Mouse (Mus musculus): ENCODE data around the gene Ugt3a2. TPM values are rescaled to one million over a fixed set of nuclear protein-coding genes. Genes with fewer than 3 reads are reported as not detected.

Ugt3a2 gene
- total RNA-seq (2021), result not detected
- long read RNA-seq, experiment 1, result 0 reads
- long read RNA-seq, experiment 2, result 0 reads

DNA sequence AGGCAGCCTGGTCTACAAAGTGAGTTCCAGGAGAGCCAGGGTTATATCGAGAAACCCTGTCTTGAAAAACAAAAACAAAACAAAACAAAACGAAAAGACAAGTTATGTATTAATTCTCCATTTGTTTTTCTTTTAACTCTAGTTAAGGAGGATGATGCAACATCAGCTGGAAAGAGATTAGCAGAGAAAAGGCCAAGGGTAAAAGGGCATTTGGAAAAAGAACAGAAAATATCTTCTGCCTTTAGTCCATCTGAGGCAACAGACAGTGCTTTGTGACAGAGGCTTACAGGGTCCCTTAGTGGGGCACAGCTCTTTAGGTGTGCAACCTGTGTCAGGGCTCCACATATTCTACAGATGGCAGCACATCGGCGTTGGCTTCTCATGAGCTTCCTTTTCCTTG, at the start of gene Ugt3a2:
Gene Ugt3a2, plus strand, starts transcription at position 210 of the 400 bp plus-strand sequence.
- intact Hi-C loops (cut with DNase I), result no loop called here

DNA sequence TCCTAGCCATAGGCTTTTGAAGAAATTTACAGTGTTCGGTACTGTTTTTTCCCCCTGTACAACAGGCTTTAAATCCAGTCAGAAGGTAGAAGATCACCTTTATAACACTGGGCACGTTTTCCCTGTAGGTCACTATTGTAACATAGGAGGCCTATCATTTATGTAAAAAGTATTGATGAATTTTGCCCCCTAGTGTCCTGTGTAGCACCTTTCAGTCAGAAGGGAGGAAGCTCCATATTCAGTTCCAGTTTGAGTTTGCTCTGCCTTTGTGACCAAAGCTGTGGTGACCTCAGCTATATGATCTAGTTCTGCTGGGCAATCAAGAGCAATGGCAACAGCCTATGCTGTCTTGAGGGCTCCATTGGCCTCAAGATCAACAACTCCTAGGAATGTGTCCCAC, 45.7 kb upstream of the Ugt3a2 start:
- DNase-seq (ENCODE audit: low spot score in 2 of 2), result no peak
- intact Hi-C loops (cut with DNase I), result no loop called here

More for the DNA sequence above, at the start of gene Ugt3a2:
- no peak for DNase-seq (ENCODE audit: low spot score in 2 of 2)

DNA sequence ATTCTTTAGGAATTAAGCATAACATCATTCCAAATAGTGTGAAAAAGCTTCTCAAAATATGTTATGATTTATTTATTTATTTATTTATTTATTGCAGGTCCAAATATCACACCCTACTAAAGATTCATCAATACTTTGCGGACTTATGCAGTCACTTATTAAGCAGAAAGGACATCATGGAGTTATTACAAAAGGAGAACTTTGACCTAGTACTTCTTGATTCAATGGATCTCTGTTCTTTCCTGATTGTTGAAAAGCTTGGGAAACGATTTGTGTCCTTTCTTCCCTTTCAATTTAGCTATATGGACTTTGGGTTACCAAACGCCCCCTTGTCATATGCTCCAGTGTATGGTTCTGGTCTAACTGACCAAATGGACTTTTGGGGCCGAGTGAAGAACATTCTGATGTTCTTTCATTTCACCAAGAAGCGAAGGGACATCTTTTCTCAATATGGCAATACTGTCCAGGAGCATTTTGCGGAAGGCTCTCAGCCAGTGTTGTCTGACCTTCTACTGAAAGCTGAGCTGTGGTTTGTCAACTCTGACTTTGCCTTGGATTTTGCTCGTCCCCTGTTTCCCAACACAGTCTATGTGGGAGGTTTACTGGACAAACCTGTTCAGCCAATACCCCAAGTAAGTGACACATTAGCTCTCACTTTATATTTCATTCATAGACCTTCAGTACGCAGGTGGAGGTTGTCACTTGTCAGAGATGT, 29.2 kb upstream of the Ugt3a2 start:
- DNase-seq (ENCODE audit: low spot score in 2 of 2), result no peak
- intact Hi-C loops (cut with DNase I), result no loop called here

DNA sequence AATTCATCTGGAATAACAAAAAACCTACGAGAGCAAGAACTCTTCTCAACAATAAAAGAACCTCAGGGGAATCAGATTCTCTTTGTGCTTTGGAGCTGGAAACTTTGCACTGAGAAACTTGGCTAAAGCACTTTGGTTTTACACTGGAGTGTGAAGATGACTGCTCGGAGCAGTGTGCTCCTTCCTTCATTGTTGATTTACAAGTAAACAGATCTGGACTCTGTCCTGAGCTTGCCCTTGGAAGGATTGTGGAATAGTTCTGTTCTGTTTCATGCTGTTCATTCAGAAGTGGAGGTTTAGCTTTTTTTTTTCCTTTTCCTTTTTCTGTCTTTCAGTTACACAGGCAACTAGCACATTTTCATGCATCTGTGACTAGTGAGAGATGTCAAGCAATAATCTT, 754 bp upstream of the Ugt3a2 start:
- intact Hi-C loops (cut with DNase I), result no loop called here
- DNase-seq (ENCODE audit: low spot score in 2 of 2), result no peak

DNA sequence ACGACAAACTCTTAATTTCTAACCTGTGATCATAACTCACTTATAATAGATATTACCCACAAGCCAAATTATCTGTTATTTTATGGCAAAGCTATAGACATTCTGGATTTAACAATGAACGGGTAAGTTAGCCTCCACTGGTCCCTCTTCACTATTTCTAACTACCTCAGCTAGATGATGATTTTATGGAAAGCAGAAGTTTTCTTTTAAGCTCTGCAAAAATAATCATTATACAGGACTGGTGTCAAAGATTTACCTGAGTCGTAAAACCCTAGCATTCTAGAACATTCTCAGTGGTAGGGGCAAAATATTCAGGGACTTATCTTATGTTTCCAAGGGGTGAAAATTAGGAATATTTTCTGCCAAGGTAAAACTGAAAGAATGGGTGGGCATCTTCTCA, 1.3 kb downstream of the Ugt3a2 start:
- DNase-seq (ENCODE audit: low spot score in 2 of 2), result no peak
- intact Hi-C loops (cut with DNase I), result no loop called here

DNA sequence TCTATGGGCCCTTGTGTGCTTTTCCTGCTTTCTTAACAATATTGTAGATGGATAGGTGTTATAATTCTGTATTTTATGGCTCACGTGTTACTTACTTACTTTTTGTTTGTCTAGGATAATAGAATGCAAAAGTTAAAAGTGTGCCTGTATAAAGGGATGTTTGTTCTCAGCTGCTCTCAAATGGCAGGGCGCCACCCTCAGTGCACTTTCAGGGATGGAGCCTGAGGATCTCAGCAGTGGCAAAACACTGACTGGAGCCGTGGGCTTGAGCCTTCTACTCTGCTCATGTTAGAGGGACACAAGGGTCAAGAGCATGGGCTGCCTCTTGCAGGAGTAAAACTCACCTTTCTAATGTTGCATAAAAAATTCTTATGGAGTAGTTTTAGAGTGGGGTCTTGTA, 1.7 kb downstream of the Ugt3a2 start:
- intact Hi-C loops (cut with DNase I), result no loop called here
- no peak for DNase-seq (ENCODE audit: low spot score in 2 of 2)

DNA sequence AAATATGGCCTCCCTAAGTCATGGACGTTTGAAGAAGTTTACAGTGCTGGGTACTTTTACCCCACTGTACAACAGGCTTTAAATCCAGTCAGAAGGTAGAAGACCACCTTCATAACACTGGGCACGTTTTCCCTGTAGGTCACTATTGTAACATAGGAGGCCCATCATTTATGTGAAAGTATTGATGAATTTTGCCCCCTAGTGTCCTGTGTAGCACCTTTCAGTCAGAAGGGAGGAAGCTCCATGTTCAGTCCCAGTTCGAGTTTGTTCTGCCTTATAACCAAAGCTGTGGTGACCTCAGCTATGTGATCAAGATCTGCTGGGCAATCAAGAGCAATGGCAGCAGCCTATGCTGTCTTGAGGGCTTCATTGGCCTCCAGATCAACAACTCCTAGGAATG, 13.4 kb downstream of the Ugt3a2 start:
- intact Hi-C loops (cut with DNase I), result no loop called here
- no peak for DNase-seq (ENCODE audit: low spot score in 2 of 2)

DNA sequence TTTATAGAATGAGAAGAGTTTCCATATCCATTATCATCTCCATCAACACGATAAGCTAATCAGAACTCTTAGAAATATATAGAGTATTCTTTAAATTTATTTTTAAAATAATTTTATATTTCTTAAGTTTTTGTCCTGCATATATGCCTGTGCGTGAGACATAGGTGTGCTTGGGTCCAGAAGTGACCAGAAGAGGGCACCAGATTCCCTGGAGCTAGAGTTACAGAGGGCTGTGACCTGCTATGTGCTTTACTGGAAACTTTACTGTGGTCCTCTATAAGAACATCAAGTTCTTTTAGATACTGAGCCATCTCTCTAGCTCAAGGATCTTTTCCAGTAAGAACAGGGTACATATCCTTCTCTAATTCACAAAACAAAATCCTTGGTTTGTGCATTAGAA, 27.5 kb downstream of the Ugt3a2 start:
- intact Hi-C loops (cut with DNase I), result no loop called here
- no peak for DNase-seq (ENCODE audit: low spot score in 2 of 2)

DNA sequence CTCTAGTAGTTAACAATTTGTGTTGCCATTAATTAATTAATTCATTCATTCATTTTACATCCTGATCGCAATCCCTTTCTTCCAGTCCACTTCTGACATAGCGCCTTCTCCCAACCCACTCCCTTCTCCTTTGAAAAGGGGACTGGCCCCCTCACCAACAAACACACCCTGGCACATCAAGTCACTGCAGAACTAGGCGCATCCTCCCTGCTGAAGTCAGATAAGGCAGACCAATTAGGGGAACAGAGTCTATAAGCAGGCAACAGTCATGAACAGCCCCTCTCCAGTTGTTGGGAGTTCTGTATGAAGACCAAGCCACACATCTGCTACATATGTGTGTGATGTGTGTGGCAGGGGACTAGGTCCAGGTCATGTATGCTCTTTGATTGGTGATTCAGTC, 33.4 kb downstream of the Ugt3a2 start:
- intact Hi-C loops (cut with DNase I), result no loop called here

DNA sequence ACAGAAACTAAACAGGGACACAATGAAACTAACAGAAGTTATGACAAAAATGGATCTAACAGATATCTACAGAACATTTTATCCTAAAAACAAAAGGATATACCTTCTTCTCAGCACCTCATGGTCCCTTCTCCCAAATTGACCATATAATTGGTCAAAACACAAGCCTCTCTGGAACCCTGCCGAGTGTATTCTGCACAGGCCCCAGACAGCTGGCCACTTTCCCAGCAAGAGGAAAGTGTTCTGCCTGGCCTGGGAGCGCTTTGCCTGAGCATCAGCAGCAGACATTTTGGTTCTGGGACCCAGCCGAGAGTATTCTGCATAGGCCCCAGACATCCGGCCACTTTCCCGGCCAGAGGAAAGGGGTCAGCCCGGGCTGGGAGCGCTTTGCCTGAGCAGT, 40.9 kb downstream of the Ugt3a2 start:
- intact Hi-C loops (cut with DNase I), result no loop called here
- DNase-seq (ENCODE audit: low spot score in 2 of 2), result no peak

More for the DNA sequence above, 33.4 kb downstream of the Ugt3a2 start:
- no peak for DNase-seq (ENCODE audit: low spot score in 2 of 2)

DNA sequence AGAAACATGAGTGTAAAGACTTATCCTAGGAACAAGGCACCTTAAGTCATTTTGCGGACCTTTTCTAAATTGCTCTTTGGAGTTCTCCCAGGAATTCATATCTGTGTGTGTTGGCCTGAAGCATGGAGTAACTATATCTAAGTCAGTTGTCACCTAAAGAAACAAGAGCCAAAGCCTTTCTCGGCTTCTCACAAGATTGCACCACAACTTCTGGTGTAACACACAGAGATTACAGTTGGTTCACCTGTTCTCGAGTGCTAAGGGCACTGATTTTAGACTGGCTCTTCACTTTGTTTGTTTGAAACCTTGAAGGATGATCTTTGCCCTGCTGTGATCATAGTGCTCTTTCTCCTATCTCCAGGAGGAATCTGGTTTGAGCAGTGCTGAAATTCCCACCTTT, 74.1 kb downstream of the Ugt3a2 start:
- no peak for DNase-seq (ENCODE audit: low spot score in 2 of 2)
- intact Hi-C loops (cut with DNase I), result no loop called here

Other genes with a start within 250 kb of the Ugt3a2 start
- 10 to 100 TPM; 65.7 to 66.0 TPM for gene Lmbrd2, start 195.0 kb upstream of the Ugt3a2 start, total RNA-seq (2021)
- gene Skp2, start 180.1 kb upstream of the Ugt3a2 start, total RNA-seq (2021), result 1 to 10 TPM; 4.3 to 5.5 TPM
- gene Ugt3a1, start 58.7 kb upstream of the Ugt3a2 start, total RNA-seq (2021), result not detected
- gene Capsl, start 100.5 kb downstream of the Ugt3a2 start, total RNA-seq (2021), result 1 to 10 TPM; 1.1 to 4.6 TPM
- under 1 TPM; 0.42 to 0.46 TPM for gene Il7r, start 194.6 kb downstream of the Ugt3a2 start, total RNA-seq (2021)

Data from left cerebral cortex, postnatal 14 days (tissue).